Mouse (Mus musculus): ENCODE results near the gene Tmem110. TPM values are rescaled to one million over a fixed set of nuclear protein-coding genes. Genes with fewer than 3 reads are reported as not detected.

Gene Tmem110
- polyA plus RNA-seq, 1 experiment, result 20.1 TPM

GRCm38 (mm10) chr14:30857990-30858389 lies 32.6 kb downstream of the Tmem110 start:
- TF ChIP-seq POLR2A (IDR thresholded peaks at IDR 0.05; ENCODE audit: control insufficient read depth, extremely low read depth, insufficient read depth, low read length, poor library complexity) (no peak), CTCF (IDR thresholded peaks at IDR 0.05; ENCODE audit: borderline replicate concordance, control insufficient read depth, extremely low read depth, insufficient read depth, low read length, poor library complexity) (no peak)
- 89% methylated on average over 4 of the region's 4 CpGs for WGBS
- Histone ChIP-seq H3K27ac (ENCODE audit: control insufficient read depth, insufficient read depth, low read length) (no peak overlapping the region), H3K4me1 (replicated peaks; ENCODE audit: control insufficient read depth, insufficient read depth, low read length) (no peaks in the 10 kb centered on the region), H3K27me3 (ENCODE audit: control insufficient read depth, insufficient read depth, low read length) (no peaks in the 10 kb centered on the region), H3K36me3 (ENCODE audit: control insufficient read depth, insufficient read depth, low read length) (no peaks in the 10 kb centered on the region), H3K4me3 (ENCODE audit: control insufficient read depth, insufficient read depth, low read length) (no peak overlapping the region)
- no peak for DNase-seq

- H3K4me3 ChIP-seq (ENCODE audit: control insufficient read depth, insufficient read depth, low read length), result no peak overlapping the region
- H3K27me3 ChIP-seq (ENCODE audit: control insufficient read depth, insufficient read depth, low read length), result no peaks in the 10 kb centered on the region
- no peaks in the 10 kb centered on the region for H3K36me3 ChIP-seq (ENCODE audit: control insufficient read depth, insufficient read depth, low read length)
- WGBS, result 89% methylated on average over 16 of the region's 16 CpGs
- H3K4me1 ChIP-seq (replicated peaks; ENCODE audit: control insufficient read depth, insufficient read depth, low read length), result no peaks in the 10 kb centered on the region
- TF ChIP-seq CTCF (IDR thresholded peaks at IDR 0.05; ENCODE audit: borderline replicate concordance, control insufficient read depth, extremely low read depth, insufficient read depth, low read length, poor library complexity) (no peak), POLR2A (IDR thresholded peaks at IDR 0.05; ENCODE audit: control insufficient read depth, extremely low read depth, insufficient read depth, low read length, poor library complexity) (no peak)
- H3K27ac ChIP-seq (ENCODE audit: control insufficient read depth, insufficient read depth, low read length), result no peak overlapping the region
- no peak for DNase-seq
Measured at GRCm38 (mm10) chr14:30861421-30862125, 36.2 kb downstream of the Tmem110 start.

- Histone ChIP-seq H3K4me1 (replicated peaks; ENCODE audit: control insufficient read depth, insufficient read depth, low read length) (no peaks in the 10 kb centered on the region), H3K27me3 (ENCODE audit: control insufficient read depth, insufficient read depth, low read length) (no peaks in the 10 kb centered on the region), H3K4me3 (ENCODE audit: control insufficient read depth, insufficient read depth, low read length) (no peak overlapping the region), H3K27ac (ENCODE audit: control insufficient read depth, insufficient read depth, low read length) (no peak overlapping the region), H3K36me3 (ENCODE audit: control insufficient read depth, insufficient read depth, low read length) (no peaks in the 10 kb centered on the region)
- no peak for DNase-seq
- WGBS, result 97% methylated on average over 9 of the region's 9 CpGs
- TF ChIP-seq POLR2A (IDR thresholded peaks at IDR 0.05; ENCODE audit: control insufficient read depth, extremely low read depth, insufficient read depth, low read length, poor library complexity) (no peak), CTCF (IDR thresholded peaks at IDR 0.05; ENCODE audit: borderline replicate concordance, control insufficient read depth, extremely low read depth, insufficient read depth, low read length, poor library complexity) (no peak)
Measured at GRCm38 (mm10) chr14:30862368-30862767, 37.0 kb downstream of the Tmem110 start.

GRCm38 (mm10) chr14:30865311-30865710 lies 39.9 kb downstream of the Tmem110 start:
- H3K4me3 ChIP-seq (ENCODE audit: control insufficient read depth, insufficient read depth, low read length), result no peak overlapping the region
- TF ChIP-seq CTCF (IDR thresholded peaks at IDR 0.05; ENCODE audit: borderline replicate concordance, control insufficient read depth, extremely low read depth, insufficient read depth, low read length, poor library complexity) (no peak), POLR2A (IDR thresholded peaks at IDR 0.05; ENCODE audit: control insufficient read depth, extremely low read depth, insufficient read depth, low read length, poor library complexity) (no peak)
- no peak overlapping the region for H3K27ac ChIP-seq (ENCODE audit: control insufficient read depth, insufficient read depth, low read length)
- 92% methylated on average over 3 of the region's 3 CpGs for WGBS
- no peaks in the 10 kb centered on the region for H3K27me3 ChIP-seq (ENCODE audit: control insufficient read depth, insufficient read depth, low read length)
- no peaks in the 10 kb centered on the region for H3K4me1 ChIP-seq (replicated peaks; ENCODE audit: control insufficient read depth, insufficient read depth, low read length)
- DNase-seq, result no peak
- H3K36me3 ChIP-seq (ENCODE audit: control insufficient read depth, insufficient read depth, low read length), result no peaks in the 10 kb centered on the region

GRCm38 (mm10) chr14:30867042-30867441 lies 41.7 kb downstream of the Tmem110 start:
- Histone ChIP-seq H3K36me3 (ENCODE audit: control insufficient read depth, insufficient read depth, low read length) (no peaks in the 10 kb centered on the region), H3K4me3 (ENCODE audit: control insufficient read depth, insufficient read depth, low read length) (no peak overlapping the region), H3K27ac (ENCODE audit: control insufficient read depth, insufficient read depth, low read length) (no peak overlapping the region), H3K27me3 (ENCODE audit: control insufficient read depth, insufficient read depth, low read length) (no peaks in the 10 kb centered on the region), H3K4me1 (replicated peaks; ENCODE audit: control insufficient read depth, insufficient read depth, low read length) (no peaks in the 10 kb centered on the region)
- 51% methylated on average over 5 of the region's 5 CpGs for WGBS
- peak; percentile 60 for DNase-seq
- TF ChIP-seq POLR2A (IDR thresholded peaks at IDR 0.05; ENCODE audit: control insufficient read depth, extremely low read depth, insufficient read depth, low read length, poor library complexity), result no peak
- peak; percentile 56; the same call in 1 of the 2 replicates for TF ChIP-seq CTCF (IDR thresholded peaks at IDR 0.05; ENCODE audit: borderline replicate concordance, control insufficient read depth, extremely low read depth, insufficient read depth, low read length, poor library complexity)

GRCm38 (mm10) chr14:30868826-30869225 lies 43.4 kb downstream of the Tmem110 start:
- H3K36me3 ChIP-seq (ENCODE audit: control insufficient read depth, insufficient read depth, low read length), result no peaks in the 10 kb centered on the region
- DNase-seq, result no peak
- no peaks in the 10 kb centered on the region for H3K27me3 ChIP-seq (ENCODE audit: control insufficient read depth, insufficient read depth, low read length)
- H3K27ac ChIP-seq (ENCODE audit: control insufficient read depth, insufficient read depth, low read length), result no peak overlapping the region
- TF ChIP-seq CTCF (IDR thresholded peaks at IDR 0.05; ENCODE audit: borderline replicate concordance, control insufficient read depth, extremely low read depth, insufficient read depth, low read length, poor library complexity) (no peak), POLR2A (IDR thresholded peaks at IDR 0.05; ENCODE audit: control insufficient read depth, extremely low read depth, insufficient read depth, low read length, poor library complexity) (no peak)
- 95% methylated on average over 10 of the region's 10 CpGs for WGBS
- H3K4me3 ChIP-seq (ENCODE audit: control insufficient read depth, insufficient read depth, low read length), result no peak overlapping the region
- no peaks in the 10 kb centered on the region for H3K4me1 ChIP-seq (replicated peaks; ENCODE audit: control insufficient read depth, insufficient read depth, low read length)

Data from thymus, adult 2 months (tissue).